Mouse (Mus musculus): Measurements from ENCODE around the gene Clec11a. TPM values are rescaled to one million over a fixed set of nuclear protein-coding genes. Genes with fewer than 3 reads are reported as not detected.
A peak's percentile ranks its signal among the peaks of the same experiment; 100 is the strongest.

The Clec11a gene
- polyA plus RNA-seq, 1 experiment from 2014 or later: 3.8 TPM

DNA sequence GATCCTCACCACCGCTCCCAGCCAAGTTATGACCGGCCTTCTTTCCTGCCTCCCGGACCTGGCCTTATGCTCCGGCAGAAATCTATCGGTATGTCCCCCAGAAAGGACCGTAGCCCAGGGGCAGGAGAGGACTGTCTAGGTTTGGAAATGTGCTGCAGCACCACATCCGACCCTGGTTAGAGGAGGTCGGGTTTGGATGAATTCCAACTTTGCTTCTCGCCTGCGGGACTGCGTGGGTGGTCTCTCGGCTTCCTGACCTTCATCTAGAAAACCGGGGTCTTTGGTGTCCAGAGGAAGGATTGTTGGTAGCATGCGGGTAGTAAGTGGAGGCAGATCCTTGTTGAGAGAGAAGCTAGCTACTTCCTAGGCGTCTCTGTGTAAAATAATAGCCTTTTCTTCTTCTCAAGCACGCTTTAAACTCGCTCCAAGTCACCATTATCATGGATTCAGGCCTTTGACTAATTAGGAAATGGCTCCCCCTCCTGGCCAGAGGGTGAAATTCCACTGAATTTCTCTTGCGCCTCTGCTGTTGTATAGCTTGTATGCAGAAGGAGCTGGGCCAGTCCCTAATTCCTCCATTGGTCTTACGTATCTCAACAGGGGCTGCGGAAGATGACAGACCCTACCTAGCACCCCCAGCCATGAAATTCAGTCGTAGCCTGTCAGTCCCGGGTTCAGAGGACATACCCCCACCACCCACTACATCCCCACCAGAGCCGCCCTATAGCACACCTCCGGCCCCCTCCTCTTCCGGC lies 44.4 kb upstream of the Clec11a start:
- no peaks in the 10 kb centered on the region for H3K36me3 ChIP-seq (ENCODE audit: control insufficient read depth, insufficient read depth)
- 0 out of 2 replicates have a peak, but pooled peaks cover 2% of the 10 kb centered on the region for H3K4me1 ChIP-seq (replicated peaks; ENCODE audit: control insufficient read depth, insufficient read depth, low read length)
- H3K4me2 ChIP-seq (replicated peaks; ENCODE audit: low read depth): peak overlapping the region; percentile 56
- H3K9ac ChIP-seq (ENCODE audit: low read depth, low read length): no peak overlapping the region
- peak; percentile 92 for TF ChIP-seq CTCF (IDR thresholded peaks at IDR 0.05; ENCODE audit: low read depth)
- ATAC-seq: peak; percentile 35; the same call in 1 of the 2 replicates
- H3K4me3 ChIP-seq (ENCODE audit: low read depth, low read length): peak overlapping the region; percentile 17; the same call in 1 of the 2 replicates
- peaks cover 65% of the 10 kb centered on the region for H3K27me3 ChIP-seq (replicated peaks; ENCODE audit: control insufficient read depth, insufficient read depth, low read length)
- H3K9me3 ChIP-seq (ENCODE audit: control insufficient read depth): no peaks in the 10 kb centered on the region
- WGBS: 8% methylated on average over 25 of the region's 25 CpGs
- H3K27ac ChIP-seq (ENCODE audit: low read depth, low read length): no peak overlapping the region

GRCm38 (mm10) chr7:44349043-44349442 lies 42.3 kb upstream of the Clec11a start:
- Histone ChIP-seq H3K27ac (ENCODE audit: low read depth, low read length) (no peak overlapping the region), H3K4me3 (ENCODE audit: low read depth, low read length) (no peak overlapping the region), H3K27me3 (replicated peaks; ENCODE audit: control insufficient read depth, insufficient read depth, low read length) (peaks cover 44% of the 10 kb centered on the region), H3K4me1 (replicated peaks; ENCODE audit: control insufficient read depth, insufficient read depth, low read length) (0 out of 2 replicates have a peak, but pooled peaks cover 2% of the 10 kb centered on the region), H3K9me3 (ENCODE audit: control insufficient read depth) (no peaks in the 10 kb centered on the region), H3K4me2 (replicated peaks; ENCODE audit: low read depth) (no peak overlapping the region), H3K9ac (ENCODE audit: low read depth, low read length) (no peak overlapping the region), H3K36me3 (ENCODE audit: control insufficient read depth, insufficient read depth) (no peaks in the 10 kb centered on the region)
- no peak for TF ChIP-seq CTCF (IDR thresholded peaks at IDR 0.05; ENCODE audit: low read depth)
- 24% methylated on average over 3 of the region's 3 CpGs for WGBS
- no peak for ATAC-seq

- Histone ChIP-seq H3K4me3 (ENCODE audit: low read depth, low read length) (no peak overlapping the region), H3K36me3 (ENCODE audit: control insufficient read depth, insufficient read depth) (no peaks in the 10 kb centered on the region)
- WGBS: 61% methylated on average over 12 of the region's 12 CpGs
Measured at GRCm38 (mm10) chr7:44344622-44345021, 37.9 kb upstream of the Clec11a start.

GRCm38 (mm10) chr7:44343459-44344015 lies 36.8 kb upstream of the Clec11a start:
- H3K4me3 ChIP-seq (ENCODE audit: low read depth, low read length): no peak overlapping the region
- peaks cover 6% of the 10 kb centered on the region; the same call in 1 of the 2 replicates for H3K27me3 ChIP-seq (replicated peaks; ENCODE audit: control insufficient read depth, insufficient read depth, low read length)
- no peaks in the 10 kb centered on the region for H3K9me3 ChIP-seq (ENCODE audit: control insufficient read depth)
- H3K27ac ChIP-seq (ENCODE audit: low read depth, low read length): no peak overlapping the region
- no peak for TF ChIP-seq CTCF (IDR thresholded peaks at IDR 0.05; ENCODE audit: low read depth)
- no peak overlapping the region for H3K4me2 ChIP-seq (replicated peaks; ENCODE audit: low read depth)
- 0 out of 2 replicates have a peak, but pooled peaks have one; percentile 25 for ATAC-seq
- no peaks in the 10 kb centered on the region for H3K36me3 ChIP-seq (ENCODE audit: control insufficient read depth, insufficient read depth)
- H3K4me1 ChIP-seq (replicated peaks; ENCODE audit: control insufficient read depth, insufficient read depth, low read length): no peaks in the 10 kb centered on the region
- H3K9ac ChIP-seq (ENCODE audit: low read depth, low read length): no peak overlapping the region
- WGBS: 27% methylated on average over 11 of the region's 11 CpGs

More at GRCm38 (mm10) chr7:44344622-44345021, 37.9 kb upstream of the Clec11a start:
- no peak overlapping the region for H3K27ac ChIP-seq (ENCODE audit: low read depth, low read length)
- TF ChIP-seq CTCF (IDR thresholded peaks at IDR 0.05; ENCODE audit: low read depth): no peak
- no peak overlapping the region for H3K9ac ChIP-seq (ENCODE audit: low read depth, low read length)
- no peaks in the 10 kb centered on the region for H3K4me1 ChIP-seq (replicated peaks; ENCODE audit: control insufficient read depth, insufficient read depth, low read length)
- no peak for ATAC-seq
- H3K4me2 ChIP-seq (replicated peaks; ENCODE audit: low read depth): no peak overlapping the region
- no peaks in the 10 kb centered on the region for H3K9me3 ChIP-seq (ENCODE audit: control insufficient read depth)
- peaks cover 6% of the 10 kb centered on the region; the same call in 1 of the 2 replicates for H3K27me3 ChIP-seq (replicated peaks; ENCODE audit: control insufficient read depth, insufficient read depth, low read length)

DNA sequence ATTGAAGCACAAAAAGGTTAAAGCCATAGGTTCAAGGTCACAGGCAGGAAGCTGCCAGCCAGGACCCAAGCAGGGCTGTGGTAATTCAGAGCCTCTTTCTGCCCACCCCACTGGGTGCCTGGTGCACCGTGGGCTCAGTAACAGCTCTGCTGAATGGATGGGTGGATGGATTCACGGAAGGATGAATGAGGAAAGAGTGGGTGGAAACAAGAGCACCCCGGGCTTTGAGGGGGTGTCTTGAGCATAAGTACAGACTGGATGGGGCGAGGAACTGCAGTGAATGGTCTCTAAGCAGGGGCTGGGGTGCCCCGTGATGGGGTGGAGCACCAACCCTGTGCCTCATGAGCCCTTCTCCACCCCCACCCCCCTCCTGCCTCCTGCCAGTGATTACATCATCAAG lies 35.0 kb upstream of the Clec11a start:
- Histone ChIP-seq H3K4me1 (replicated peaks; ENCODE audit: control insufficient read depth, insufficient read depth, low read length) (no peaks in the 10 kb centered on the region), H3K9me3 (ENCODE audit: control insufficient read depth) (no peaks in the 10 kb centered on the region), H3K36me3 (ENCODE audit: control insufficient read depth, insufficient read depth) (no peaks in the 10 kb centered on the region), H3K4me2 (replicated peaks; ENCODE audit: low read depth) (no peak overlapping the region), H3K27ac (ENCODE audit: low read depth, low read length) (no peak overlapping the region), H3K9ac (ENCODE audit: low read depth, low read length) (no peak overlapping the region), H3K4me3 (ENCODE audit: low read depth, low read length) (no peak overlapping the region), H3K27me3 (replicated peaks; ENCODE audit: control insufficient read depth, insufficient read depth, low read length) (peaks cover 25% of the 10 kb centered on the region)
- 63% methylated on average over 5 of the region's 5 CpGs for WGBS
- TF ChIP-seq CTCF (IDR thresholded peaks at IDR 0.05; ENCODE audit: low read depth): no peak
- no peak for ATAC-seq

DNA sequence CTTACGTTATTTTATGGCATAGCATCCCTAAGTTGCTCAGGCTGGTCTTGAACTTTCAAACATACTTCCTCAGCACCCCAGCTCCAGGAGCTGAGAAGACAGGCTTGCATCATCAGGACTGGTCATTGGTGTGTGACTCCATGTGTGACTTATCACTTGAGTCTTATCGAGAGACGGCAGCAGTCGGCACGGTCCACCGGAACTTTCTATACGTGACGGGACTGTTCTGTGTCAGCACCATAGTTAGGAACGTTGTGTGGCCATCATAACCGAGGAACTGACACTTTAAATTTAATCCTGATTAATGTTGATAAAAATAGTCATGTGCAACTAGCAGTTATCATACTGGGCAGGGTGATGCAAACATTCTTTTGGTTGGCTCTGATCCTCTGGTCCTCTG lies 34.4 kb upstream of the Clec11a start:
- no peak for TF ChIP-seq CTCF (IDR thresholded peaks at IDR 0.05; ENCODE audit: low read depth)
- H3K4me2 ChIP-seq (replicated peaks; ENCODE audit: low read depth): no peak overlapping the region
- WGBS: 82% methylated on average over 10 of the region's 10 CpGs
- H3K4me3 ChIP-seq (ENCODE audit: low read depth, low read length): no peak overlapping the region
- H3K4me1 ChIP-seq (replicated peaks; ENCODE audit: control insufficient read depth, insufficient read depth, low read length): no peaks in the 10 kb centered on the region
- ATAC-seq: no peak
- peaks cover 31% of the 10 kb centered on the region for H3K27me3 ChIP-seq (replicated peaks; ENCODE audit: control insufficient read depth, insufficient read depth, low read length)
- no peak overlapping the region for H3K27ac ChIP-seq (ENCODE audit: low read depth, low read length)
- no peak overlapping the region for H3K9ac ChIP-seq (ENCODE audit: low read depth, low read length)
- H3K36me3 ChIP-seq (ENCODE audit: control insufficient read depth, insufficient read depth): no peaks in the 10 kb centered on the region
- H3K9me3 ChIP-seq (ENCODE audit: control insufficient read depth): no peaks in the 10 kb centered on the region
